ENCODE assay signal across 9 mouse cellular contexts in the genomic region with DNA sequence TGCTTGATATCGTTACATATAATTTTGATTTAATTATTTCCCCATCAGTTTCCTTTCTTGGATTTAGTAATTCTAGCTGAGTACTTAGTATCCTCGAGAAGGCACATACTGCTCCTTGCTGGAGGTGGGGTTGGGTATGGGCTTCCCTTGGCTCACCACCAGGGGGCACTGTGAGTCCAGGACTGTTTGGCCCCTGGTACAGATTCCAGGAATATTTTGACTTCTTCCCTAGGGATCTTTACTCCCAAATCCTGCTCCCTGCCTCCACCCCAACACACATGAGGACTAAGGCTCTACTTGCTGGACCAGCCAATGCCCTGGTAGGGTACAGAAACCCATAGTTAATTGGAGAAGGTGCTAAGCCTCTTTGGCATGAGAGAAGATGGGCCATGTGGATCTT. TPM values are rescaled to one million over a fixed set of nuclear protein-coding genes. Genes with fewer than 3 reads are reported as not detected.
DNase-seq lines count a peak whose midpoint lies in the region; ATAC-seq and TF ChIP-seq lines count a peak whose summit lies in the region.
"Had no signal": no experiment of that assay in that cellular context is flagged by ENCODE, and none has a peak within 500 bp of the region (broad histone marks: within the 10 kb centered on the region; RNA-seq: fewer than 3 reads in every experiment).

No protein-coding gene starts in this region.

- no peak overlapping the region for H3K4me3 ChIP-seq in hindbrain, embryonic 10.5 days
- no peak overlapping the region for H3K4me3 ChIP-seq in hindbrain, embryonic 13.5 days
- H3K4me3 ChIP-seq in intestine, postnatal 0 days (ENCODE audit: low read depth, low read length): no peak overlapping the region
- H3K4me3 ChIP-seq in midbrain, embryonic 11.5 days (ENCODE audit: low read depth, low read length): no peak overlapping the region
- no peak overlapping the region for H3K4me3 ChIP-seq in small intestine, adult 2 months (ENCODE audit: low read depth, low read length)
- H3K4me3 ChIP-seq: megakaryocyte, embryonic 14.5 days had no signal

- TF ChIP-seq POLR2A in small intestine, adult 2 months (IDR thresholded peaks at IDR 0.05; ENCODE audit: low read depth, low read length): no peak

- no peak overlapping the region for H3K9ac ChIP-seq in hindbrain, embryonic 13.5 days
- H3K9ac ChIP-seq in intestine, postnatal 0 days (ENCODE audit: low read depth, low read length): no peak overlapping the region
- H3K9ac ChIP-seq in midbrain, embryonic 11.5 days (ENCODE audit: low read length): no peak overlapping the region

- TF ChIP-seq CTCF in intestine, postnatal 0 days (IDR thresholded peaks at IDR 0.05; ENCODE audit: low read depth): peak; percentile 86
- TF ChIP-seq CTCF in small intestine, adult 2 months (IDR thresholded peaks at IDR 0.05; ENCODE audit: extremely low read depth, insufficient read length, insufficient replicate concordance, low read depth, low read length): peak; percentile 88

- WGBS in hindbrain, embryonic 10.5 days: 23% methylated on average over 2 of the region's 2 CpGs
- WGBS in hindbrain, embryonic 13.5 days: 16% methylated on average over 2 of the region's 2 CpGs
- WGBS in intestine, postnatal 0 days: 11% methylated on average over 2 of the region's 2 CpGs
- WGBS in midbrain, embryonic 11.5 days: 15% methylated on average over 2 of the region's 2 CpGs
- WGBS in small intestine, adult 2 months: 7% methylated on average over 2 of the region's 2 CpGs

- H3K27me3 ChIP-seq in hindbrain, embryonic 10.5 days (ENCODE audit: insufficient read depth, poor library complexity, severe bottlenecking): no peaks in the 10 kb centered on the region
- H3K27me3 ChIP-seq in hindbrain, embryonic 13.5 days: no peaks in the 10 kb centered on the region
- no peaks in the 10 kb centered on the region for H3K27me3 ChIP-seq in intestine, postnatal 0 days (replicated peaks; ENCODE audit: control insufficient read depth, insufficient read depth, low read length)
- H3K27me3 ChIP-seq in midbrain, embryonic 11.5 days (ENCODE audit: control insufficient read depth, insufficient read depth, low read length): no peaks in the 10 kb centered on the region
- H3K27me3 ChIP-seq in small intestine, adult 2 months (ENCODE audit: control insufficient read depth, insufficient read depth, low read length): no peaks in the 10 kb centered on the region

- H3K4me1 ChIP-seq in hindbrain, embryonic 10.5 days (replicated peaks): 0 out of 2 replicates have a peak, but pooled peaks cover 5% of the 10 kb centered on the region
- 0 out of 2 replicates have a peak, but pooled peaks cover 4% of the 10 kb centered on the region for H3K4me1 ChIP-seq in hindbrain, embryonic 13.5 days (replicated peaks)
- H3K4me1 ChIP-seq in intestine, postnatal 0 days (replicated peaks; ENCODE audit: control insufficient read depth, insufficient read depth, low read length): no peaks in the 10 kb centered on the region
- no peaks in the 10 kb centered on the region for H3K4me1 ChIP-seq in midbrain, embryonic 11.5 days (ENCODE audit: control insufficient read depth, insufficient read depth, low read length)
- no peaks in the 10 kb centered on the region for H3K4me1 ChIP-seq in small intestine, adult 2 months (ENCODE audit: control insufficient read depth, insufficient read depth, insufficient read length, low read length)
- H3K4me1 ChIP-seq: megakaryocyte, embryonic 14.5 days had no signal

- no peak overlapping the region for H3K27ac ChIP-seq in hindbrain, embryonic 10.5 days
- no peak overlapping the region for H3K27ac ChIP-seq in hindbrain, embryonic 13.5 days
- no peak overlapping the region for H3K27ac ChIP-seq in intestine, postnatal 0 days (ENCODE audit: low read depth, low read length)
- H3K27ac ChIP-seq in midbrain, embryonic 11.5 days (ENCODE audit: low read depth, low read length): no peak overlapping the region
- H3K27ac ChIP-seq in small intestine, adult 2 months (ENCODE audit: insufficient read depth, low read depth, low read length): no peak overlapping the region

- no peaks in the 10 kb centered on the region for H3K9me3 ChIP-seq in hindbrain, embryonic 10.5 days
- no peaks in the 10 kb centered on the region for H3K9me3 ChIP-seq in hindbrain, embryonic 13.5 days
- H3K9me3 ChIP-seq in intestine, postnatal 0 days (ENCODE audit: control insufficient read depth): no peaks in the 10 kb centered on the region
- no peaks in the 10 kb centered on the region for H3K9me3 ChIP-seq in midbrain, embryonic 11.5 days (ENCODE audit: control insufficient read depth, low read length)
- H3K9me3 ChIP-seq: megakaryocyte, embryonic 14.5 days had no signal

- no peak for ATAC-seq in hindbrain, embryonic 13.5 days (ENCODE audit: low FRiP score)
- ATAC-seq in intestine, postnatal 0 days: no peak
- peak; percentile 75; the same call in 1 of the 2 replicates for ATAC-seq in midbrain, embryonic 11.5 days (ENCODE audit: low FRiP score)

- no peaks in the 10 kb centered on the region for H3K36me3 ChIP-seq in hindbrain, embryonic 10.5 days
- H3K36me3 ChIP-seq in hindbrain, embryonic 13.5 days: no peaks in the 10 kb centered on the region
- H3K36me3 ChIP-seq in intestine, postnatal 0 days (ENCODE audit: control insufficient read depth, insufficient read depth): no peaks in the 10 kb centered on the region
- no peaks in the 10 kb centered on the region for H3K36me3 ChIP-seq in midbrain, embryonic 11.5 days (ENCODE audit: control insufficient read depth, insufficient read depth, low read length)
- no peaks in the 10 kb centered on the region for H3K36me3 ChIP-seq in small intestine, adult 2 months (ENCODE audit: control insufficient read depth, insufficient read depth, low read length)

- peak; percentile 73 for DNase-seq in hindbrain, embryonic 10.5 days (ENCODE audit: low spot score)
- peak; percentile 81 to 89 for DNase-seq in cerebellum, postnatal 14 days
- peak; percentile 74 to 76 for DNase-seq in frontal cortex, postnatal 36 days (ENCODE audit: low spot score in 2 of 2)
- DNase-seq in left cerebral cortex, adult 9 months (ENCODE audit: low spot score in 2 of 2): peak; percentile 16 to 76
- peak; percentile 91 for DNase-seq in midbrain, embryonic 11.5 days (ENCODE audit: low spot score, missing footprints)

- no peak overlapping the region for H3K4me2 ChIP-seq in hindbrain, embryonic 13.5 days
- no peak overlapping the region for H3K4me2 ChIP-seq in intestine, postnatal 0 days (replicated peaks; ENCODE audit: low read depth)
- no peak overlapping the region for H3K4me2 ChIP-seq in midbrain, embryonic 11.5 days

RNA-seq across cellular contexts. Expression of a gene that starts 36.0 kb away (rescaled TPM):
- polyA plus RNA-seq in hindbrain, embryonic 10.5 days (2016; fragmentation: Nextera tagmentation; extraction: Ambion mirVana): 78.4 and 85.3 TPM in 2 replicates
- polyA plus RNA-seq in hindbrain, embryonic 13.5 days (2015; fragmentation: Nextera tagmentation; extraction: Ambion mirVana): 91.9 and 94.2 TPM in 2 replicates
- polyA plus RNA-seq in intestine, postnatal 0 days (2015; fragmentation: Nextera tagmentation; extraction: Ambion mirVana): 54.6 and 58.3 TPM in 2 replicates
- 86.0 and 87.0 TPM in 2 replicates for polyA plus RNA-seq in midbrain, embryonic 11.5 days (2014; fragmentation: Nextera tagmentation; extraction: Ambion mirVana)
- polyA plus RNA-seq in small intestine, adult 2 months (2012; rRNA removed): 4.9 and 8.8 TPM in 2 replicates
